Mouse (Mus musculus) kidney, adult 8-10 months (tissue): ENCODE results near the gene Trp53i11.
A peak's percentile ranks its signal among the peaks of the same experiment; 100 is the strongest.

Experiments used
- DNase-seq, 2 experiments: peaks; one replicate each; pipeline ENCODE4 v3.0.0; 2022

Gene Trp53i11

GRCm38 (mm10) chr2:93187323-93187996, at the start of gene Trp53i11:
TSS of gene Trp53i11 (plus strand) at chr2:93187548.
- peak; percentile 74 to 79 for DNase-seq

- no peak for DNase-seq
Measured at GRCm38 (mm10) chr2:93139476-93139875, 47.9 kb upstream of the Trp53i11 start.

GRCm38 (mm10) chr2:93141329-93141728, 46.0 kb upstream of the Trp53i11 start:
- no peak for DNase-seq

GRCm38 (mm10) chr2:93142616-93143015, 44.7 kb upstream of the Trp53i11 start:
- DNase-seq: peak; percentile 49 to 53

GRCm38 (mm10) chr2:93144126-93144525, 43.2 kb upstream of the Trp53i11 start:
- no peak for DNase-seq

GRCm38 (mm10) chr2:93150009-93150408, 37.3 kb upstream of the Trp53i11 start:
- DNase-seq: no peak

- DNase-seq: no peak
Measured at GRCm38 (mm10) chr2:93150673-93151450, 36.5 kb upstream of the Trp53i11 start.

GRCm38 (mm10) chr2:93152191-93152601, 35.2 kb upstream of the Trp53i11 start:
- DNase-seq: no peak

- DNase-seq: no peak
Measured at GRCm38 (mm10) chr2:93152883-93153491, 34.4 kb upstream of the Trp53i11 start.

GRCm38 (mm10) chr2:93153833-93154232, 33.5 kb upstream of the Trp53i11 start:
- DNase-seq: no peak

GRCm38 (mm10) chr2:93154486-93155032, 32.8 kb upstream of the Trp53i11 start:
- DNase-seq: no peak

- DNase-seq: no peak
Measured at GRCm38 (mm10) chr2:93160467-93161035, 26.8 kb upstream of the Trp53i11 start.

- no peak for DNase-seq
Measured at GRCm38 (mm10) chr2:93161914-93162664, 25.3 kb upstream of the Trp53i11 start.

- no peak for DNase-seq
Measured at GRCm38 (mm10) chr2:93162791-93163190, 24.6 kb upstream of the Trp53i11 start.

GRCm38 (mm10) chr2:93163317-93163716, 24.0 kb upstream of the Trp53i11 start:
- DNase-seq: no peak

GRCm38 (mm10) chr2:93163750-93164335, 23.5 kb upstream of the Trp53i11 start:
- no peak for DNase-seq

- DNase-seq: no peak
Measured at GRCm38 (mm10) chr2:93166295-93166694, 21.1 kb upstream of the Trp53i11 start.

- no peak for DNase-seq
Measured at GRCm38 (mm10) chr2:93166734-93167406, 20.5 kb upstream of the Trp53i11 start.

- DNase-seq: no peak
Measured at GRCm38 (mm10) chr2:93170156-93170844, 17.0 kb upstream of the Trp53i11 start.

GRCm38 (mm10) chr2:93170845-93171200, 16.5 kb upstream of the Trp53i11 start:
- no peak for DNase-seq

GRCm38 (mm10) chr2:93171929-93172328, 15.4 kb upstream of the Trp53i11 start:
- no peak for DNase-seq
